Mouse (Mus musculus) retina, adult 2 months (tissue): ENCODE results near the gene Lin37.

Experiments used
- DNase-seq: peaks from one replicate; pipeline ENCODE4 v3.0.0-alpha.2; 2012; ENCODE audit warnings: low read depth, low spot score

Lin37 gene

GRCm38 (mm10) chr7:30586455-30587020, 26.9 kb upstream of the Lin37 start:
- no peak for DNase-seq

DNA sequence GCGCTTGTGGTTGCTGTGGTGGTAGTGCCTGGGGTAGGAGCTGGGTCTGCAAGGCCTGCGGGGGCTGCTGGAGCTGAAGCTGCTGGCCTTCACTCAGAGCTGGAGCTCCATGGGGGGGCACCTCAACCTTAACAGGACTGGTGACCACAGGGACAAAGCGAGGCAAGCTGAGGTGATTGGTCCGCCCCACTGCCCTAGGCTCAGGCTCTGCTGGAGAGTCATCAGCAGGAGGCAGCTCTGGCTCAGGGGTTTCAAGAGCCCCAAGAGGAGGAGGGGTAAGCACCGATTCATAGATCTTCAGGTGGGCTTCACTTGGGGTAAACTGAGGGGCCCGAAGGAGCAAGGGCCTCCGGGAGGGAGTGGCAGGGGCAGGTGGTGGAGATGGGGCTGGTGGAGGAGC, 25.5 kb upstream of the Lin37 start:
- DNase-seq, result no peak

GRCm38 (mm10) chr7:30584339-30584738, 24.7 kb upstream of the Lin37 start:
- no peak for DNase-seq

DNA sequence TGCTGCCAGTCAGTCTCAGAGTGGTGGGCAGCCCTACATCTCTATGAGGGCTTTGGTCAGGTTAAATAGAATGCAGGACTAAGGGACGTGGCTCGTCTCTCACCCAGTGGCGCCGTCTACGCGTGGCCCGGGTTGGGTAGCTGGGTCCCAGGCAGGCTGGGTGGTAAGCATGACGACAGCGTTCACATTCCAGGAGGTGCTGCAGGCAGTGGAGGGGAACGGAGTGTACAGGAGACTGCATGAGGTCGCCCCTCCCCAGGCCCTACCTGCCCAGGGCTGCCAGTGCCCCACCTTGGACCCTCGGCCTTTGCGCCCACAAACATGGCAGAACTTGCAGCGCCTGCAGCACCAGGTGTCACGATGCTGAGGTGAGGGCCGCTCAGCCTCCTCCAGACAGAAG, 21.9 kb upstream of the Lin37 start:
- DNase-seq, result no peak

DNA sequence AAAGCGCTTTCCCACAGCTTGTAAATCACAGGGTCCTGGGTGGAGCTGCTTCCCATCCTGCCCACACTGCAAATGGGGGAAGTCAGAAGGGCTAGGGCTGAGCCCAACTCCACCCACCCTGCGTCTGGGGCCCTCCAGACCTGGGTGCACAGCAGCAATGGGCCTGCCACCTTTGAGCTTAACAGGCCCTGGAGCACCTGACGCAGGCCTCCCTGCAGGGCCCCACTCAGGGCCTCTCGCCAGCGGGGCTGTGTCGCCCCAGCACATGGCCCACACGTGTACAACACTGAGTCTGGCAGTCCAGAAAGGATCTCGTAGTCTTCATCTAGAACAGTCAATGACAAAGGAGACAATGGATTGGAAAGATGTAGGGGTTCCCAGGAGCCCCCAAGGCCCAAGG, 20.3 kb upstream of the Lin37 start:
- no peak for DNase-seq

DNA sequence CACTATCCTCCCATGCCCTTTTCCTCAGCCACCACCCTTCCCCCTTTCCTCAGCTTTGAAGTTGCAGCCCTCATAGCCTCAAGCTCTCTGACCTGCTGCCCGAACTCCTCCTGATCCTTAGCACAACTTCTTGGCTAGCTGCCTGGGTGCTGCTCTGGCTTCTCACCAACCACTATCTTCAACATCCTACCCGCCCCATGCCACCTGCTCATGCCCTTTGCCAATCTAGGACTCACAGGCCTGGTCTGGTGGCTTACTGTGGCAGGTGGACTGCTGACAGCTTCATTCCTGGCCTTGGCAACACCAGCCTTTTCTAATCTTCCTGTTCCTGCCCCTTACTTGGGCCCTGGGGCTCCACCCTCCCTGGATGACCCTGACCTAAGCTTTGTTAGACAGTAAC, 13.3 kb upstream of the Lin37 start:
- no peak for DNase-seq

GRCm38 (mm10) chr7:30572389-30572788, 12.8 kb upstream of the Lin37 start:
- DNase-seq, result no peak

DNA sequence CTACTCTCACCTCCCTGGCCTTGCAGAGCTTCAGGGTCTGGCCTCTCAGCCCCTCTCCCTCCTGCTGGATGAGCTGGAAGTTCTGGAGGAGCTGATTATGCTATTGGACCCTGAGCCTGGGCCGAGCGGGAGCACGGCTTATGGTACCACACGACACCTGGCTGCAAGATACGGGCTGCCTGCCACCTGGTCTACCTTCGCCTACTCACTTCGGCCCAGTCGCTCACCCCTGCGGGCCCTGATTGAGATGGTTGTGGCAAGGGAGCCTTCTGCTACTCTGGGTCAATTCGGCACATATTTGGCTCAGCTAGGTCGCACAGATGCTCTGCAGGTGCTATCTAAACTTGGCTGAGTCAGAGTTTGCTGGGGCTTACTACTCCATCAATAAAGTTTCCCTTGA, 7.9 kb upstream of the Lin37 start:
- no peak for DNase-seq

DNA sequence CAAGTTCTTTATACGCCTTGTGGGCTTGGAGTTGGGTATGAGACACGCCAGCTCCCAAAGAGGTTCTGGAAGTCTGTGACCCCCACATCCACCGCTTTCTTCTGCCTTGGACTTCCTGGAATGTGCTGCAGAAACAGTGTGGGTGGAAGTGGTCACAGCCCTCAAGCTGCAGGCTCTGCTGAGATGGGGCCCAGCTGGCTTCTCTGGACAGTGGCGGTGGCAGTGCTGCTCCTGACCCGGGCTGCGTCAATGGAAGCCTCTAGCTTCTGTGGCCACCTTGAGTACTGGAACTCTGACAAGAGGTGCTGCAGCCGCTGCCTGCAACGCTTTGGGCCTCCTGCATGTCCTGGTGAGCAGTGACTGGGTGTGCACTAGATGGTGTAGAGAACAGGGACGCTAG, 6.4 kb upstream of the Lin37 start:
- DNase-seq, result no peak

- DNase-seq, result no peak
Measured at GRCm38 (mm10) chr7:30564970-30565571, 5.4 kb upstream of the Lin37 start, which contains the start of gene Igflr1. Igflr1 (plus strand) TSS chr7:30565427.

- no peak for DNase-seq
Measured at GRCm38 (mm10) chr7:30563906-30564280, 4.3 kb upstream of the Lin37 start.

GRCm38 (mm10) chr7:30563117-30563905, 3.7 kb upstream of the Lin37 start, which contains the start of the genes U2af1l4, Gm49396 and Psenen:
U2af1l4 (plus strand) TSS chr7:30563301.
Gm49396 (plus strand) TSS chr7:30563344.
Psenen (minus strand) TSS chr7:30563627.
- DNase-seq, result peak; percentile 98

GRCm38 (mm10) chr7:30562526-30563116, 3.0 kb upstream of the Lin37 start:
- DNase-seq, result no peak

GRCm38 (mm10) chr7:30560296-30560695, 658 bp upstream of the Lin37 start:
- DNase-seq, result no peak

- DNase-seq, result no peak
Measured at GRCm38 (mm10) chr7:30558656-30559442, 789 bp downstream of the Lin37 start.

DNA sequence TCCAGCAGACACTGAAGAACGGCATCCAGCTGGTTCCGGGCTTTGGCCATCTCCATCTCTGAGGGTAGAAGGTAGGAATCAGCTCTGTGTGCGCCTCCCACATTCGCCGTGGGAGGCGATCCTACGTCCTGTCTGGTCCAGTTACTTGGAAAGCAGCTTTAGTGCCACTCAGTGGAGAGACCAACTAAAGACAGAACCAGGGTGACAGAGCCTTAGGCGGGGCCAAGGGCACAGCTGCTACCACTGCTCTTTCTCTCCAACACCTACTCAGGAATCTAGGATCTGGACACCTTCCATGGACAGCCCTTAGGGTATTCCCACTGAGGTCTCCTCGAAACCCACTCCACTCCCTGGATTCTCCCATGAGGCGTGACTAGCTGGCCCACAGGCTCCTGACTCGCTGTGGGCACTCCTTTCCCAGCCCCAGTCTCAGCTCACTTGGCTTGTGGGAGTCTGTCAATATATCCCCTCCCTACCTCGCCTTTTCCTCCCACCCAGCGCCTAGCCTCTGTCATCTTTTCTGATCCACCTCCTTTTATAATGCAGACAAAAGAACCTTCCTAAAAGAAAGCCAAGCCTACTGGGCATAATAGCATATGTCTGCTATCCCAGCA, 1.6 kb downstream of the Lin37 start:
- DNase-seq, result no peak

- no peak for DNase-seq
Measured at GRCm38 (mm10) chr7:30556894-30557536, 2.6 kb downstream of the Lin37 start.

DNA sequence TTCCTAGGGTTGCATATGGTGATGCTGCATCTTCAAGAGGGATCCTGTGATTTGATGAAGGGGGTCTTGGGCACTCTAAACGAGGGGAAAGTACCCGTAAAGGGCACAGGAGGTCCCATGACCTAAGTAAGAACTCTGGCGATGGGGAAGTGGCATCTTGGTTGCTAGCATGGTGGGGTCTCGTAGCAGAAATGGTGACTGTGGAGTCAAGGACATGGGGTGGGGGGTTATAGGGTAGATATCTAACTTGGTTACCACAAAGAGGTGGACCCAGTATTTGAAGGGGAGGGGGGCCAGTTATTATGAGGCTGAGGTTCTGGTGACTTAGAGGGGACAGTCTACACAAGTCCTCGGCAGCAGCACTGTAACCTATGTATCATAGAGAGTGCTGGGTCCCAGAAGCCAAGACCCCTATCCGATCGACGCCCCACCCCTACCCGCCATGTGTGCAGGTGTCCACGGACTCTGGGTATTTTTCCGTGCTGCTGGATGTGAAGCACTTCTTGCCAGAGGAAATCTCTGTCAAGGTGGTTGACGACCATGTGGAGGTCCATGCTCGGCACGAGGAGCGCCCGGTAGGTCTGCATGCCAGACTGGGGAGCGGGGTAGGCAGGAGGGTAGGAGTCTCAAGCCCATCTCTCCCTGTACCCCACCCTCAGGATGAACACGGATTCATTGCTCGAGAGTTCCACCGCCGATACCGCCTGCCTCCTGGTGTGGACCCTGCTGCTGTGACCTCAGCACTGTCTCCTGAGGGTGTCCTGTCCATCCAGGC, 5.6 kb downstream of the Lin37 start:
- no peak for DNase-seq

DNA sequence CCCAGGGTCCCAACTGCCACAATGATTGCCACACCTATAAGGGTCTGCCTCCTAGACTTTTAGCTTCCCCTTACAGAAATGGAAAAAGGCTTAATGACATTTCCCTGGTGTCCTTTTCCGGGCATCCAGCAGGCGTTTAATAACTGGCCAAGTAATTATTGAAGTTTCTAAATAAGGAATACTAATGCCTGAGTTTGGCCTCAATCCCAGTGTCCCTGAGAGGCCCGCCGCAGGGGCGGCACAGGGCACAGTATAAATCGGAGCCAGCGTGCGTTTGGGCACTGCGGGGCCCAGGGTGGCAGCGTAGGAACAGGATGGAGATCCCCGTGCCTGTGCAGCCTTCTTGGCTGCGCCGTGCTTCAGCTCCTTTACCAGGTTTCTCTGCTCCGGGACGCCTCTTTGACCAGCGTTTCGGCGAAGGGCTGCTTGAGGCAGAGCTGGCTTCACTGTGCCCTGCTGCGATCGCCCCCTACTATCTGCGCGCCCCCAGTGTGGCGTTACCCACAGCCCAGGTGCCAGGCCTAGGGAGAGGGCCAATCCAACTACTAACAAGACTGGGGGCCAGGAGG, 6.5 kb downstream of the Lin37 start:
- peak; percentile 60 for DNase-seq
